Mouse (Mus musculus) stomach, embryonic 14.5 days (tissue): ENCODE measurements around the gene Mxd4. TPM values are rescaled to one million over a fixed set of nuclear protein-coding genes. Genes with fewer than 3 reads are reported as not detected.

Experiments
- ATAC-seq: fragments of 200-750 bp; cut with Nextera tagmentation; 2 replicates; pipeline ENCODE4 v1.8.0; 2017; ENCODE audit warnings: low read depth, moderate TSS enrichment; ENCODE audit not compliant: insufficient number of reproducible peaks, insufficient read depth, low FRiP score
- H3K27ac ChIP-seq: fragments of 300-500 bp; sonication (generic); 2 replicates; pipeline ENCODE4 v1.5.1; 2014; ENCODE audit warnings: mild to moderate bottlenecking, low read length, moderate library complexity, mixed read lengths
- H3K27me3 ChIP-seq: fragments of 300-500 bp; sonication (generic); 2 replicates; pipeline ENCODE4 v1.6.1; 2014; ENCODE audit warnings: low read length, control low read depth, mixed read lengths; ENCODE audit not compliant: control insufficient read depth, insufficient read depth
- H3K36me3 ChIP-seq: fragments of 300-500 bp; sonication (generic); 2 replicates; pipeline ENCODE4 v1.6.1; 2014; ENCODE audit warnings: mild to moderate bottlenecking, control low read depth, low read length, moderate library complexity, mixed read lengths; ENCODE audit not compliant: control insufficient read depth, insufficient read depth
- H3K4me1 ChIP-seq: fragments of 300-500 bp; sonication (generic); 2 replicates; pipeline ENCODE4 v1.6.1; 2014; ENCODE audit warnings: low read length, control low read depth, mixed read lengths; ENCODE audit not compliant: control insufficient read depth, insufficient read depth
- H3K4me2 ChIP-seq: fragments of 300-500 bp; sonication (generic); replicated peaks from 2 replicates; pipeline ENCODE4 v1.6.1; 2014; ENCODE audit warnings: low read depth, low read length, control low read depth
- H3K4me3 ChIP-seq: fragments of 300-500 bp; sonication (generic); 2 replicates; pipeline ENCODE4 v1.5.1; 2014; ENCODE audit warnings: low read depth, low read length, control low read depth
- H3K9ac ChIP-seq: fragments of 300-500 bp; sonication (generic); replicated peaks from 2 replicates; pipeline ENCODE4 v1.6.1; 2014; ENCODE audit warnings: low read depth, mild to moderate bottlenecking, control low read depth, low read length, moderate library complexity, mixed read lengths
- H3K9me3 ChIP-seq: fragments of 300-500 bp; sonication (generic); 2 replicates; pipeline ENCODE4 v1.6.1; 2016; ENCODE audit warnings: low read depth, low read length, control low read depth; ENCODE audit not compliant: control insufficient read depth
- WGBS: fragments of 180-500 bp; shearing (Covaris S2); extraction: QIAGEN DNeasy Blood & Tissue Kit; methylation state at CpG from one replicate; pipeline ENCODE4 v1.1.7; 2014; 5-methylcytosine and 5-hydroxymethylcytosine counted together
- polyA plus RNA-seq: library from polyadenylated mRNA; unstranded; fragments of >200 nt; fragmentation: Nextera tagmentation; extraction: Ambion mirVana; gene quantifications from 2 replicates; pipeline ENCODE4 v1.2.1, GENCODE M21; 2014

The Mxd4 gene
- polyA plus RNA-seq, 1 experiment from 2014 or later, result 58.6 TPM

DNA sequence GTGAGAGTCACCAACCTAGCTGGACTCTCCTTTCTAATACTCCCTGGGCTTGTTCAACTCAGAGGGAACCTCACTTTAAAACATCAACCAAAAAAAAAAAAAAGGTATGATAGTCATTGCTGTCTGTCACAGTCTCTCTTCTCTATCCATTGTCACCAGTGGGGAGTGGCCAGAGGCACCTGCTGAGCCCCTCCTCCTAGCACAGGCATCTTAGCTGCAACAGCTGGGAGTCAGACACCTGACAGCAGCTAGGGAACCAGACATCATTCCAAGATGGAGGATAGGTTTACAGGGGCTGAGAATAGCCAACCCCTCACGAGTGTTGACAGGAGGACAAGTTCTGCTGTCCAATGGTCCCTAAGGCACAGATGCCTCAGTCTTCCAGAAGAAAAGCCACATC, 6.9 kb upstream of the Mxd4 start:
- no peaks in the 10 kb centered on the region for H3K9me3 ChIP-seq
- 40% methylated on average over 1 of the region's 1 CpGs for WGBS
- no peak for ATAC-seq
- no peak overlapping the region for H3K9ac ChIP-seq
- H3K4me1 ChIP-seq, result no peaks in the 10 kb centered on the region
- no peak overlapping the region for H3K4me2 ChIP-seq
- no peak overlapping the region for H3K4me3 ChIP-seq
- no peaks in the 10 kb centered on the region for H3K27me3 ChIP-seq
- H3K36me3 ChIP-seq, result no peaks in the 10 kb centered on the region
- H3K27ac ChIP-seq, result no peak overlapping the region

DNA sequence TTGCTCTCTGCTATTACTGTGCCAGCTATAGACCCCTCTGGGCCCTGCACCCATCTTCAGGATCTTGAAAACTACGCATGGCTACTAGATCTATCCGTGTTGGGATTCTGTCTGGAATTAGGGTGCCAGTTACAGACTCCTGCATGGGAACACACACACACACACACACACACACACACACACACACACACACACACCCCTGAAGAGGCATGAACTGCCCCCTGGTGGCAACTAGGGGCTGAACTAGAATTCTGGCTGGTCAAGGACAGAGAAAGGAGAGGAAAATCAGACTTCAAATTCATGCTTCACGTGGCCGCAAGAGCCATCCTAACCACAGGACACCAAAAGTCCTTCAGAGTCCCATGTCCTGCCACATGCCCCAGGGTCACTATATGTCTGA, 4.3 kb upstream of the Mxd4 start:
- H3K27me3 ChIP-seq, result no peaks in the 10 kb centered on the region
- H3K4me3 ChIP-seq, result no peak overlapping the region
- WGBS, result 86% methylated on average over 4 of the region's 4 CpGs
- no peak overlapping the region for H3K27ac ChIP-seq
- H3K9ac ChIP-seq, result no peak overlapping the region
- H3K9me3 ChIP-seq, result no peaks in the 10 kb centered on the region
- ATAC-seq, result no peak
- peaks cover 6% of the 10 kb centered on the region; the same call in 1 of the 2 replicates for H3K4me1 ChIP-seq
- no peaks in the 10 kb centered on the region for H3K36me3 ChIP-seq
- H3K4me2 ChIP-seq, result no peak overlapping the region

DNA sequence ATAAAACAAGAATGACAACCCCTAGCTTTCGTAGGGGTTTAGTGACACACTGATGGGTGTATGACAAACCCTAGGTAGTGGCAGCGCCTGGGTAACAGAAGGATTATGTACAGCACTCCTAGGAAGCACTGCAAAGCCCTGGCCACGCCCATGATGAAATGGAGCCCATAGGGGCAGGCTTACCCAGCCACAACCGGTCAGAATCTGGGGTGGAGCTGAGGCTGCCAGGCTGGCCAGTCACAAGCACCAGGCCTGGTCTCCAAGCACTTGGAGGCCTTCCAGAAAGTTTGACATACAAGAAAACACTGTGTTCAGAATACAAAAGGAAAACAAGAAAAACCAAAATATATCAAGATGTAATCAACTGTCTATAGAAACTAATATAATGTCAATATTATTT, 3.5 kb upstream of the Mxd4 start:
- Histone ChIP-seq H3K4me1 (peaks cover 11% of the 10 kb centered on the region), H3K9ac (no peak overlapping the region), H3K27me3 (no peaks in the 10 kb centered on the region), H3K36me3 (no peaks in the 10 kb centered on the region), H3K4me3 (no peak overlapping the region), H3K27ac (no peak overlapping the region), H3K9me3 (no peaks in the 10 kb centered on the region), H3K4me2 (no peak overlapping the region)
- no peak for ATAC-seq
- 54% methylated on average over 4 of the region's 4 CpGs for WGBS

DNA sequence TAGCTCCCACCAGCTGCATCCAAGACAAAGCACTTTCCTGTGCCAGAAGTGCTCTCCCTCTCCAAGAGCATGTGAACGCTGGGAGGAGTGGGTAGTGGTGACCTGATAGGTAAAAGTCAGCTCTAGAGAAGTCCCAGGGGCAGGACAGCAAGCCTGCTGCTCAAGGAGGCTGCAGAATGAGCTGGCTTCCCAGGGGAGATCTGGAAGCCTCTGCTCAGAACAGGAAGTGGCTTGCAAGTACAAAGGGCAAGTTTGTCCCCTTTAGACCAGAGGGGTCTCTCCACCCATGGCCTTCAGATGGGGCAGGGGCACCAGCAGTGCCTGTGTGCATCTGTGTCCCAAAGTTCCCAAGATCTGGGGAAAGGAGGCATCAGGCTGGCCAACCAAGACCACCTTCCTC, 2.0 kb upstream of the Mxd4 start:
- H3K4me2 ChIP-seq, result no peak overlapping the region
- H3K27me3 ChIP-seq, result no peaks in the 10 kb centered on the region
- no peak for ATAC-seq
- no peaks in the 10 kb centered on the region; the same call in 1 of the 2 replicates for H3K36me3 ChIP-seq
- no peak overlapping the region for H3K9ac ChIP-seq
- WGBS, result 59% methylated on average over 1 of the region's 1 CpGs
- no peak overlapping the region for H3K27ac ChIP-seq
- no peaks in the 10 kb centered on the region for H3K9me3 ChIP-seq
- peaks cover 17% of the 10 kb centered on the region for H3K4me1 ChIP-seq
- no peak overlapping the region for H3K4me3 ChIP-seq

DNA sequence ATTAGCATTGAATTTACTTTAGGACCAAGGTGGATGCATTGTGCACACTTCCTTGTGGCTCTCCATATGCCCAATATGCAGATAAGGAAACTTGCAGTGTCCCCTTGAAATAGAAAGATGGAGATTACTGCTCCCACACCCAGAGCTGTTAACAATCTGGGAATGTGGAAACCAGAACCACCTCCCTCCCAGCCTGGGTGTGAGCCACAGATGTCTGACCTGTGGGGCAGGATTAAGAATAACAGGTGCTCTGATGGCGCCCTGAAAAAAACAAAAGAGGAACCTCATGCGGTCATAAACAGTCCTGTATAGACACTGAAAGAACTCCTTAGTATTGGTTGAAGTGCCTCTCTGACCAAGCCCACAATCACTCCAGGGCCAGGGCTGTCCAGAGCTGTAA, 1.3 kb upstream of the Mxd4 start:
- Histone ChIP-seq H3K4me3 (no peak overlapping the region), H3K36me3 (no peaks in the 10 kb centered on the region; the same call in 1 of the 2 replicates), H3K4me1 (peaks cover 17% of the 10 kb centered on the region), H3K4me2 (peak overlapping the region; percentile 81; the same call in 1 of the 2 replicates), H3K27me3 (no peaks in the 10 kb centered on the region), H3K9ac (0 out of 2 replicates have a peak overlapping the region, but pooled peaks have one; percentile 53), H3K9me3 (no peaks in the 10 kb centered on the region), H3K27ac (no peak overlapping the region)
- 64% methylated on average over 2 of the region's 2 CpGs for WGBS
- ATAC-seq, result no peak

DNA sequence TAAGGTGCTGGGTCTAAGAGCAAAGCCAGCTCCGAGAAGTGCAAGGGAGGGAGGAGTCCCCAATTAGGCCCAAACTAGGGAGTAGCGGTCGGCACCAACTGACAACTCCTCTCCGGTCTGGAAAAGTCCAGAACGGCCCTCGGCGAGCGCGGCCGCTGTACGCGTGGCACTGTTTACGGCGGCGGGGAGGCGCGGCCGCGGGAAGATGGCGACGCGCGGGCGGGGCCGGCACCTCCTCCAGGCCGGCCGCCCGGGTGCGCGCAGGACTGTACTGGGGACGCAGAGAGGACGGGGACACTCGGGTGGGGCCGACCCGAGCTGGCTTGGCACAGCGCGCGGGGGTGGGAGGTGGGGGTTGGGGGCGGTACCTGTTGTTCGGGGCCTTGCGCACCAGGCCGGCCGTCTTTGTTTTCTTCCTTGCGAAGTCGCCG, 544 bp downstream of the Mxd4 start:
- Histone ChIP-seq H3K9me3 (no peaks in the 10 kb centered on the region), H3K27ac (peak overlapping the region; percentile 93), H3K4me2 (peak overlapping the region; percentile 92), H3K36me3 (peaks cover 4% of the 10 kb centered on the region; the same call in 1 of the 2 replicates), H3K27me3 (no peaks in the 10 kb centered on the region), H3K4me1 (peaks cover 25% of the 10 kb centered on the region), H3K4me3 (peak overlapping the region; percentile 95), H3K9ac (peak overlapping the region; percentile 77)
- 0% methylated on average over 44 of the region's 46 CpGs for WGBS
- ATAC-seq, result peak; percentile 4; the same call in 1 of the 2 replicates

DNA sequence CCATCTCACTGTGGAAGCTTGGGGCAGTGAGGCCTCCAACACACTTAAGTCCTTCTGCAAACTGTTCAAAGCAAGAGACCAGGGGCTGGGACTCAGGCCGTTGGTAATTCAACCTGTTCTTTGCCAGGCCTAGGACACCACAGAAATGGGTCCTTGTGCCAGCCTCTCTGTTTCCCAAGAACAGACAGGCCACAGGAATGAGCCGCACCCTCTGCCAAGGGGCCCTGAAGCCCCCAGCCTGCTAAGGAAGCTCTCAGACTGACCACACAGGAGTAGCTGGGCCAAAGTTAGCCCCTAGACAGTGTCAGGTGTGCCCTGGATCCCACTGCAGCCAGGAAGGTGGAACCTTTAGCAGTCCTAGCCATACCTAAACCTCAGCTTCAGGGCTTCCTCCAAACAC, 1.1 kb downstream of the Mxd4 start:
- H3K4me2 ChIP-seq, result peak overlapping the region; percentile 92
- no peak for ATAC-seq
- peaks cover 25% of the 10 kb centered on the region for H3K4me1 ChIP-seq
- H3K36me3 ChIP-seq, result peaks cover 4% of the 10 kb centered on the region; the same call in 1 of the 2 replicates
- H3K9me3 ChIP-seq, result no peaks in the 10 kb centered on the region
- peak overlapping the region; percentile 93; the same call in 1 of the 2 replicates for H3K27ac ChIP-seq
- peak overlapping the region; percentile 95 for H3K4me3 ChIP-seq
- peak overlapping the region; percentile 77 for H3K9ac ChIP-seq
- H3K27me3 ChIP-seq, result no peaks in the 10 kb centered on the region
- WGBS, result 51% methylated on average over 2 of the region's 2 CpGs

DNA sequence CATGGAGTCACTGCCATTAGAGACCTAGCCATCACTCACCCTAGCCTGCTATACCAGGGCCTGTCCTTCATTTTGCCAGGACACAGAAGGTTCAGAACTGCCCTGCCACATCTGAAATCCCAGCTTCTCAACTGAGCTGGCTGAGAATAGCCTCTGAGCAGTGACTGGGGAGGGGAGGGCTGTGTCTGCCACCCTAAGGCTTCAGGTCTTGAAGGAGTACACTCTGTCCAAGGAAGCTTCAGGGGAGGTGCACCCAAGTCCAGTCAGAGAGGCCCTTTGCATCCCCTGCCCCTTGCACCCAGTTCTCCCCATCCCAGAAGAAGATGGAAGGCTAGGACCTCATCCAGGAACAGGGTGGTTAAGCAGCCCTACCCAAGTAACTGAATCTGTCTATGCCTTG, 1.7 kb downstream of the Mxd4 start:
- Histone ChIP-seq H3K4me1 (peaks cover 25% of the 10 kb centered on the region), H3K4me2 (peak overlapping the region; percentile 92)

DNA sequence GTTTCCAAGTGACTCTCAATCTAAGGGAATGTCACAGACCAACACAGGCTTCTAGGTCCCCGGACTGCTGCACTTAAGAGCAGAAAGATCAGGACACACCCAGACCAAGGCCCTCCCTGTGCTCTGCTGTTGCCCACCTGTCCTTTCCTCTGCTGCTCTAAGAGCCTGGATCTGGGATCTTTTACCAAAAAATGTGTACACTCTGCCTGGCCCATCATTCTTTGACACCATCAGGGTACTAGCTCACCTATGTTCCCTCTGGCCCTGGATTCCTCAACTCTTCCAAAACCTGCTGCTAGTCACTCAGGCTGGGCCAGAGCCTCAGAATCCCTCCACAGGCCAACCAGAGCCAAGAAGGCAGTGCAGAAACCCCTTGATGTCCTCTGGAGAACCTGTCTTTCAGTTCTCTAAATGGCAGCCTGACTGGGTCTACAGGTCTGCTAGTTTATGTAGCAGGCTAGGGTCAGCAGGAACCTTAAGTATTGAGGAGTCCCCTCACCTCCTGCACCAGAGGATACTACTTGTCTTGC, 2.4 kb downstream of the Mxd4 start:
- H3K9ac ChIP-seq, result no peak overlapping the region
- no peak overlapping the region for H3K4me2 ChIP-seq
- H3K27me3 ChIP-seq, result no peaks in the 10 kb centered on the region
- peaks cover 15% of the 10 kb centered on the region for H3K36me3 ChIP-seq
- H3K27ac ChIP-seq, result no peak overlapping the region
- no peak for ATAC-seq
- WGBS, result 86% methylated on average over 1 of the region's 1 CpGs
- H3K4me1 ChIP-seq, result peaks cover 25% of the 10 kb centered on the region
- H3K9me3 ChIP-seq, result no peaks in the 10 kb centered on the region
- no peak overlapping the region for H3K4me3 ChIP-seq

More for the DNA sequence above, 1.7 kb downstream of the Mxd4 start:
- H3K27ac ChIP-seq, result no peak overlapping the region
- H3K27me3 ChIP-seq, result no peaks in the 10 kb centered on the region
- H3K4me3 ChIP-seq, result peak overlapping the region; percentile 95
- ATAC-seq, result no peak
- H3K9ac ChIP-seq, result peak overlapping the region; percentile 77; the same call in 1 of the 2 replicates
- peaks cover 10% of the 10 kb centered on the region for H3K36me3 ChIP-seq
- H3K9me3 ChIP-seq, result no peaks in the 10 kb centered on the region
